Mouse (Mus musculus) MEL (cell line): ENCODE measurements at regions not wholly inside any gene's neighbourhood (a gene's known extent, or its start where the extent isn't known, plus 50 kb on each side); places are given as distances from the start of the nearest gene placed in this dataset.

Experiments used
- DNase-seq: peaks from one replicate; pipeline ENCODE4 v3.0.0; 2011; ENCODE audit warnings: low read depth, low spot score
- H3K27ac ChIP-seq: 2 replicates; pipeline ENCODE4 v1.5.1; 2012; ENCODE audit warnings: low read depth, mild to moderate bottlenecking, control low read depth, low read length, moderate library complexity; ENCODE audit not compliant: control insufficient read depth
- H3K27me3 ChIP-seq, 2 experiments: fragments of 150-350 bp in 1 of 2; sonication (generic) in 1 of 2; 2 replicates each; pipeline ENCODE4 v1.6.1; 2012; ENCODE audit warnings: low read length in 2 of 2, mild to moderate bottlenecking in 2 of 2, improper control_type of control experiment in 1 of 2, moderate library complexity in 1 of 2; ENCODE audit not compliant: insufficient read depth in 2 of 2, control insufficient read depth in 1 of 2
- H3K36me3 ChIP-seq, 2 experiments: 2 replicates each; pipeline ENCODE4 v1.6.1; 2012 to 2014; ENCODE audit warnings: low read length in 2 of 2, improper control_type of control experiment in 1 of 2, inconsistent platforms in 1 of 2, mild to moderate bottlenecking in 1 of 2; ENCODE audit not compliant: insufficient read depth in 2 of 2, control insufficient read depth in 1 of 2
- H3K4me1 ChIP-seq, 2 experiments: fragments of 150-350 bp in 1 of 2; sonication (generic) in 1 of 2; 2 replicates each; pipeline ENCODE4 v1.6.1; 2012; ENCODE audit warnings: low read length in 2 of 2, improper control_type of control experiment in 1 of 2, mild to moderate bottlenecking in 1 of 2; ENCODE audit not compliant: insufficient read depth in 2 of 2, control insufficient read depth in 1 of 2
- H3K4me3 ChIP-seq, 2 experiments: fragments of 150-350 bp in 1 of 2; sonication (generic) in 1 of 2; 2 replicates each; pipeline ENCODE4 v1.5.1; 2012; ENCODE audit warnings: low read depth in 2 of 2, low read length in 2 of 2, mild to moderate bottlenecking in 2 of 2, moderate library complexity in 2 of 2, control low read depth in 1 of 2, improper control_type of control experiment in 1 of 2; ENCODE audit not compliant: control insufficient read depth in 1 of 2, insufficient read depth in 1 of 2
- H3K79me2 ChIP-seq: 2 replicates; pipeline ENCODE4 v1.6.1; 2012; ENCODE audit warnings: mild to moderate bottlenecking, low read length, moderate library complexity; ENCODE audit not compliant: control insufficient read depth, poor library complexity, insufficient read depth
- H3K9ac ChIP-seq: 2 replicates; pipeline ENCODE4 v1.6.1; 2012; ENCODE audit warnings: low read depth, mild to moderate bottlenecking, control low read depth, low read length, moderate library complexity; ENCODE audit not compliant: control insufficient read depth, poor library complexity, severe bottlenecking
- H3K9me3 ChIP-seq: fragments of 150-350 bp; sonication (generic); replicated peaks from 2 replicates; pipeline ENCODE4 v1.6.1; 2012; ENCODE audit warnings: mild to moderate bottlenecking, low read length, improper control_type of control experiment, moderate library complexity; ENCODE audit not compliant: insufficient read depth
- BHLHE40 ChIP-seq: IDR thresholded peaks from 2 replicates; pipeline ENCODE4 v1.6.1; 2012; ENCODE audit warnings: low read depth, mild to moderate bottlenecking, inconsistent platforms, low read length, improper control_type of control experiment, borderline replicate concordance
- CHD2 ChIP-seq: IDR thresholded peaks from 2 replicates; pipeline ENCODE4 v1.6.1; 2011; ENCODE audit warnings: low read length, improper control_type of control experiment
- CTCF ChIP-seq, 3 experiments: IDR thresholded peaks in 2 of 3; conservative IDR thresholded peaks in 1 of 3; 2 replicates each; pipeline ENCODE4 v1.5.1; 2011 to 2012; ENCODE audit warnings: low read length in 3 of 3, low read depth in 2 of 3, mild to moderate bottlenecking in 2 of 3, improper control_type of control experiment in 1 of 3, inconsistent platforms in 1 of 3, mixed read lengths in 1 of 3, moderate library complexity in 1 of 3; ENCODE audit not compliant: control insufficient read depth in 1 of 3, insufficient read depth in 1 of 3, poor library complexity in 1 of 3, severe bottlenecking in 1 of 3
- E2F4 ChIP-seq: IDR thresholded peaks from 2 replicates; pipeline ENCODE4 v1.6.1; 2011; ENCODE audit warnings: low read depth, low read length, improper control_type of control experiment, borderline replicate concordance
- EP300 ChIP-seq, 2 experiments: IDR thresholded peaks; 2 replicates each; pipeline ENCODE4 v1.6.1; 2011; ENCODE audit warnings: improper control_type of control experiment in 2 of 2, low read length in 2 of 2, low read depth in 1 of 2, mild to moderate bottlenecking in 1 of 2
- ETS1 ChIP-seq: IDR thresholded peaks from 2 replicates; pipeline ENCODE4 v1.6.1; 2012; ENCODE audit warnings: low read depth, mild to moderate bottlenecking, inconsistent platforms, low read length, improper control_type of control experiment, moderate library complexity
- GABPA ChIP-seq: IDR thresholded peaks from 2 replicates; pipeline ENCODE4 v1.6.1; 2012; ENCODE audit warnings: low read depth, mild to moderate bottlenecking, inconsistent platforms, low read length, improper control_type of control experiment, moderate library complexity
- GATA1 ChIP-seq: IDR thresholded peaks from 2 replicates; pipeline ENCODE4 v1.6.1; 2011; ENCODE audit warnings: low read depth, low read length, improper control_type of control experiment
- JUND ChIP-seq: IDR thresholded peaks from 2 replicates; pipeline ENCODE4 v1.6.1; 2011; ENCODE audit warnings: low read depth, mild to moderate bottlenecking, improper control_type of control experiment, low read length
- KAT2A ChIP-seq: conservative IDR thresholded peaks from 2 replicates; pipeline ENCODE4 v1.6.1; 2012; ENCODE audit warnings: low read depth, low read length, improper control_type of control experiment, inconsistent platforms
- MAX ChIP-seq: IDR thresholded peaks from 2 replicates; pipeline ENCODE4 v1.6.1; 2011; ENCODE audit warnings: low read length, improper control_type of control experiment
- MEF2A ChIP-seq: IDR thresholded peaks from 2 replicates; pipeline ENCODE4 v1.6.1; 2014; ENCODE audit warnings: low read depth, mild to moderate bottlenecking, inconsistent platforms, low read length, improper control_type of control experiment; ENCODE audit not compliant: poor library complexity, insufficient replicate concordance, severe bottlenecking; ENCODE audit errors: extremely low read depth
- POLR2A ChIP-seq, 2 experiments: IDR thresholded peaks; 2 replicates each; pipeline ENCODE4 v1.6.1; 2011 to 2012; ENCODE audit warnings: low read length in 2 of 2, mild to moderate bottlenecking in 2 of 2, control low read depth in 1 of 2, improper control_type of control experiment in 1 of 2, low read depth in 1 of 2, moderate library complexity in 1 of 2; ENCODE audit not compliant: control insufficient read depth in 1 of 2, insufficient read depth in 1 of 2, poor library complexity in 1 of 2
- POLR2AphosphoS2 ChIP-seq: IDR thresholded peaks from 2 replicates; pipeline ENCODE4 v1.6.1; 2011; ENCODE audit warnings: low read length, improper control_type of control experiment
- POLR2AphosphoS5 ChIP-seq: IDR thresholded peaks from 2 replicates; pipeline ENCODE4 v1.6.1; 2012; ENCODE audit warnings: low read depth, borderline replicate concordance, mild to moderate bottlenecking, inconsistent platforms, low read length, moderate library complexity, mixed read lengths
- RAD21 ChIP-seq: IDR thresholded peaks from 2 replicates; pipeline ENCODE4 v1.6.1; 2011; ENCODE audit warnings: mild to moderate bottlenecking, low read depth, low read length, improper control_type of control experiment
- RCOR1 ChIP-seq: IDR thresholded peaks from 2 replicates; pipeline ENCODE4 v1.6.1; 2012; ENCODE audit warnings: low read depth, mild to moderate bottlenecking, inconsistent platforms, low read length, improper control_type of control experiment
- SIN3A ChIP-seq: IDR thresholded peaks from 2 replicates; pipeline ENCODE4 v1.6.1; 2012; ENCODE audit warnings: low read length, improper control_type of control experiment, inconsistent platforms
- SMC3 ChIP-seq: IDR thresholded peaks from 2 replicates; pipeline ENCODE4 v1.6.1; 2011; ENCODE audit warnings: low read depth, low read length, improper control_type of control experiment
- TCF12 ChIP-seq: IDR thresholded peaks from 2 replicates; pipeline ENCODE4 v1.6.1; 2014; ENCODE audit warnings: low read depth, mild to moderate bottlenecking, inconsistent platforms, low read length, improper control_type of control experiment, moderate library complexity
- USF1 ChIP-seq: IDR thresholded peaks from 2 replicates; pipeline ENCODE4 v1.6.1; 2014; ENCODE audit warnings: low read depth, mild to moderate bottlenecking, inconsistent platforms, low read length, improper control_type of control experiment, moderate library complexity
- USF2 ChIP-seq, 2 experiments: IDR thresholded peaks; 2 replicates each; pipeline ENCODE4 v1.6.1; 2011 to 2012; ENCODE audit warnings: improper control_type of control experiment in 2 of 2, low read length in 2 of 2, borderline replicate concordance in 1 of 2, inconsistent platforms in 1 of 2, low read depth in 1 of 2, mild to moderate bottlenecking in 1 of 2; ENCODE audit not compliant: insufficient read depth in 1 of 2
- ZKSCAN1 ChIP-seq: IDR thresholded peaks from 2 replicates; pipeline ENCODE4 v1.6.1; 2012; ENCODE audit warnings: low read depth, mild to moderate bottlenecking, inconsistent platforms, low read length, improper control_type of control experiment, moderate library complexity

DNA sequence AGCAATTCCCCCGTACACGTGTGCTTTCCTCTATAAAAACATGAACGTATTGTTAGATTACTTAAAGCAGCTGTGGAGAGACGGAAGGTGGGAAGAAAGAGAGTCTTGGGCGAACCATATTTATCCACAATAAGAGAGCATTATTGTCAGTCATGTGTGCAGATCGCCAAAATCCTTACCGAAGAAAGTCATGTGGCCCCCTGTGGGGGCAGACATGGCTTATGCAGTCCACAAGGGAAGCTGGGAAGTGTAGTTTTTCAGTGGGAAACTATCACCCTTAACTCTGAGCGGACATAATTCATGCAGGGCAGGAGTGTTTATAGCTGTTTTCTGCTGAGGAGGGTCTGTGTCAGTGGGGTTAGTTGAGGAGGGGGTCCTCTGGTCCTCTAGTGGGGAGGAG is 90.8 kb downstream of the Nxnl2 start:
- H3K4me3 ChIP-seq = no peak overlapping the region

GRCm38 (mm10) chr13:51272786-51273185 is 102.0 kb downstream of the Nxnl2 start:
- no peaks in the 10 kb centered on the region for H3K36me3 ChIP-seq
- H3K4me1 ChIP-seq = no peaks in the 10 kb centered on the region
- no peak for TF ChIP-seq CHD2
- no peak for TF ChIP-seq EP300 (IDR thresholded peaks at IDR 0.05; ENCODE audit: low read depth in 1 of 2, low read length in 2 of 2)
- TF ChIP-seq E2F4 = no peak
- TF ChIP-seq BHLHE40 = no peak
- TF ChIP-seq ETS1 = no peak
- no peak for TF ChIP-seq USF1
- no peak for TF ChIP-seq MAX
- no peak for TF ChIP-seq KAT2A
- no peak for TF ChIP-seq RAD21
- TF ChIP-seq GATA1 = no peak
- TF ChIP-seq POLR2A (IDR thresholded peaks at IDR 0.05; ENCODE audit: control insufficient read depth in 1 of 2, insufficient read depth in 1 of 2, low read depth in 1 of 2, low read length in 2 of 2, poor library complexity in 1 of 2) = no peak
- TF ChIP-seq POLR2AphosphoS5 = no peak
- TF ChIP-seq SMC3 = no peak
- no peak for TF ChIP-seq POLR2AphosphoS2
- no peaks in the 10 kb centered on the region for H3K79me2 ChIP-seq
- H3K27ac ChIP-seq = no peak overlapping the region
- H3K4me3 ChIP-seq = no peak overlapping the region
- no peaks in the 10 kb centered on the region for H3K27me3 ChIP-seq
- H3K9me3 ChIP-seq = no peaks in the 10 kb centered on the region
- H3K9ac ChIP-seq = no peak overlapping the region
- DNase-seq = no peak

More for the DNA sequence above, 90.8 kb downstream of the Nxnl2 start:
- no peaks in the 10 kb centered on the region for H3K4me1 ChIP-seq
- no peaks in the 10 kb centered on the region for H3K9me3 ChIP-seq
- H3K27ac ChIP-seq = no peak overlapping the region
- H3K79me2 ChIP-seq = no peaks in the 10 kb centered on the region
- no peak for DNase-seq
- no peak overlapping the region for H3K9ac ChIP-seq
- H3K27me3 ChIP-seq = no peaks in the 10 kb centered on the region
- TF ChIP-seq CHD2 (no peak), TCF12 (no peak), MEF2A (no peak), SIN3A (no peak), GABPA (no peak), USF2 (IDR thresholded peaks at IDR 0.05; ENCODE audit: borderline replicate concordance in 1 of 2, insufficient read depth in 1 of 2, low read depth in 1 of 2, low read length in 2 of 2) (no peak), USF1 (no peak), ZKSCAN1 (no peak), JUND (no peak), RCOR1 (no peak), CTCF (IDR thresholded peaks at IDR 0.05 in 2 of 3, conservative IDR thresholded peaks at IDR 0.05 in 1 of 3; ENCODE audit: control insufficient read depth in 1 of 3, insufficient read depth in 1 of 3, low read depth in 2 of 3, low read length in 3 of 3, poor library complexity in 1 of 3, severe bottlenecking in 1 of 3) (no peak)
- H3K36me3 ChIP-seq = no peaks in the 10 kb centered on the region
